Mouse (Mus musculus) small intestine, adult 2 months (tissue): ENCODE data around the gene Acbd4.

Experiments
- CTCF ChIP-seq: fragments of 200-500 bp; IDR thresholded peaks from 2 replicates; pipeline ENCODE4 v1.5.1; 2012; ENCODE audit warnings: low read depth, mild to moderate bottlenecking, control low read depth, inconsistent platforms, low read length, moderate library complexity, mixed read lengths; ENCODE audit not compliant: insufficient replicate concordance, insufficient read length; ENCODE audit errors: extremely low read depth
- POLR2A ChIP-seq: fragments of 200-500 bp; IDR thresholded peaks from 2 replicates; pipeline ENCODE4 v1.6.1; 2012; ENCODE audit warnings: low read depth, mild to moderate bottlenecking, control low read depth, inconsistent platforms, low read length, moderate library complexity

DNA sequence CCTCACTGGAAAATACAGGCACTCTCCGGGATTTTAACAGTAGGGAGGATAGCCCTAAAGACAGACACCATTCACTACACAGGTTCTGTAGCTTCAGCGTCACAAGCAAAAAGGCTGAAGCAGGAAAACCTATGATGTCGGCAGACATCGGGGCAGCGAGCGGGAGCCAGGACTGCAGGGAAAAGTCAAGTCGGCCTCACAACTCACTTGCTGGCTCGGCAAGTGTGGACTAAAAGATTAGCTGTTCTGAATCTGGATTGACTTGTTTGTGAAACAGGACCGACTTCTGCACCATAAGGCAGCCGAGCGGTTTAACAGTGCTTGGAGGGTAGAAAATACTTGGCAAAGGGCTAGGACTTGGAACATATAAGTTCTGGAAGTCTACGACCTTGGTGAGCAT, 11.5 kb downstream of the Acbd4 start:
- TF ChIP-seq CTCF (no peak), POLR2A (no peak)
